Mouse (Mus musculus) gastrocnemius, postnatal 4 days (tissue): ENCODE measurements around the gene Ccl26. TPM values are rescaled to one million over a fixed set of nuclear protein-coding genes. Genes with fewer than 3 reads are reported as not detected.

Experiments used
- DNase-seq, 2 experiments: peaks; one replicate each; pipeline ENCODE4 v3.0.0; 2021 to 2022; ENCODE audit warnings: low spot score in 2 of 2, mixed read lengths in 2 of 2
- total RNA-seq, 2 experiments: library from RNA; stranded (reverse); gene quantifications; 2 replicates each; pipeline ENCODE4 v1.2.3; 2021

The Ccl26 gene
- total RNA-seq, 2 experiments from 2014 or later, result not detected

- DNase-seq, result peak; percentile 22 to 61
These were observed 19.3 kb downstream of the Ccl26 start for GRCm38 (mm10) chr5:135544032-135544558.

GRCm38 (mm10) chr5:135537794-135538214 is 25.6 kb downstream of the Ccl26 start:
- no peak for DNase-seq

- no peak for DNase-seq
These were observed 26.0 kb downstream of the Ccl26 start for GRCm38 (mm10) chr5:135537326-135537725.

- DNase-seq, result no peak
These were observed 27.5 kb downstream of the Ccl26 start for GRCm38 (mm10) chr5:135535867-135536266.

- DNase-seq, result peak in 1 of 2 experiments; percentile 52
These were observed 29.9 kb downstream of the Ccl26 start for GRCm38 (mm10) chr5:135533431-135533830.

- DNase-seq, result no peak
These were observed 32.0 kb downstream of the Ccl26 start for GRCm38 (mm10) chr5:135531306-135531845.

GRCm38 (mm10) chr5:135529964-135530363 is 33.4 kb downstream of the Ccl26 start:
- DNase-seq, result no peak

- no peak for DNase-seq
These were observed 34.1 kb downstream of the Ccl26 start for GRCm38 (mm10) chr5:135529310-135529709.

- DNase-seq, result no peak
These were observed 35.4 kb downstream of the Ccl26 start for GRCm38 (mm10) chr5:135527986-135528385.

GRCm38 (mm10) chr5:135524660-135525560 is 38.5 kb downstream of the Ccl26 start:
- DNase-seq, result no peak

GRCm38 (mm10) chr5:135524087-135524486 is 39.3 kb downstream of the Ccl26 start:
- no peak for DNase-seq

GRCm38 (mm10) chr5:135522111-135522722 is 41.2 kb downstream of the Ccl26 start:
- no peak for DNase-seq

- DNase-seq, result peak in 1 of 2 experiments; percentile 44
These were observed 46.0 kb downstream of the Ccl26 start for GRCm38 (mm10) chr5:135517348-135517883.

GRCm38 (mm10) chr5:135513131-135513530 is 50.2 kb downstream of the Ccl26 start:
- no peak for DNase-seq

GRCm38 (mm10) chr5:135511105-135511504 is 52.3 kb downstream of the Ccl26 start:
- no peak for DNase-seq

Other genes with a start within 250 kb of the Ccl26 start
- under 1 TPM; 0.32 to 0.36 TPM for gene Fkbp6, start 213.5 kb downstream of the Ccl26 start, total RNA-seq
- gene Trim50, start 210.3 kb downstream of the Ccl26 start, total RNA-seq, result not detected
- gene Nsun5, start 193.6 kb downstream of the Ccl26 start, total RNA-seq, result 10 to 100 TPM; 12.4 to 14.2 TPM
- gene Pom121, start 169.0 kb downstream of the Ccl26 start, total RNA-seq, result 10 to 100 TPM; 22.1 to 23.6 TPM
- gene Hip1, start 18.4 kb downstream of the Ccl26 start, total RNA-seq, result 100 to 1,000 TPM; 125 to 128 TPM
- 1 to 10 TPM; 3.8 to 5.2 TPM for gene Ccl24, start 9.5 kb upstream of the Ccl26 start, total RNA-seq
- gene Rhbdd2, start 69.0 kb upstream of the Ccl26 start, total RNA-seq, result 10 to 100 TPM; 14.9 to 18.9 TPM
- 10 to 100 TPM; 39.2 to 41.9 TPM for gene Por, start 106.5 kb upstream of the Ccl26 start, total RNA-seq
- gene Tmem120a, start 180.9 kb upstream of the Ccl26 start, total RNA-seq, result 10 to 100 TPM; 11.9 to 15.8 TPM
- under 1 TPM; 0.47 to 0.49 TPM for gene Styxl1, start 214.8 kb upstream of the Ccl26 start, total RNA-seq
- gene Mdh2, start 214.9 kb upstream of the Ccl26 start, total RNA-seq, result 100 to 1,000 TPM; 712 to 717 TPM
- gene Srrm3, start 243.3 kb upstream of the Ccl26 start, total RNA-seq, result under 1 TPM; 0.08 to 0.12 TPM